Comparison of ENCODE assay signal across 11 mouse cellular contexts in genomic region chr13:59741697-59742096, GRCm38 (mm10). TPM values are rescaled to one million over a fixed set of nuclear protein-coding genes. Genes with fewer than 3 reads are reported as not detected.
DNase-seq lines count a peak whose midpoint lies in the region; ATAC-seq lines count a peak whose summit lies in the region.
"Had no signal": no experiment of that assay in that cellular context is flagged by ENCODE, and none has a peak within 500 bp of the region (broad histone marks: within the 10 kb centered on the region; RNA-seq: fewer than 3 reads in every experiment).

No protein-coding gene starts in this region.

- DNase-seq in embryo, embryonic 10.5 days (ENCODE audit: low spot score): peak; percentile 13
- DNase-seq in embryo, embryonic 9.5 days (ENCODE audit: extremely low spot score): no peak
- DNase-seq in layer of hippocampus, adult 11-12 months (ENCODE audit: low spot score): peak; percentile 31
- no peak for DNase-seq in layer of hippocampus, postnatal 14 days (ENCODE audit: low spot score in 2 of 2)
- peak; percentile 59 for DNase-seq in MEL-GATA-1-ER (ENCODE audit: extremely low read depth, low read depth)
- peak; percentile 31 for DNase-seq in lung, postnatal 36 days
- DNase-seq in yolk sac, embryonic 10.5 days (ENCODE audit: low spot score): no peak
- DNase-seq in hindbrain, embryonic 14.5 days (ENCODE audit: low spot score): no peak

- no peak overlapping the region for H3K4me3 ChIP-seq in hindbrain, embryonic 14.5 days (replicated peaks; ENCODE audit: low read length)
- H3K4me3 ChIP-seq: embryonic facial prominence, embryonic 13.5 days; hindbrain, embryonic 13.5 days had no signal

- H3K4me1 ChIP-seq in hindbrain, embryonic 14.5 days (replicated peaks; ENCODE audit: control insufficient read depth, insufficient read depth, low read length): no peaks in the 10 kb centered on the region
- H3K4me1 ChIP-seq: embryonic facial prominence, embryonic 13.5 days; hindbrain, embryonic 13.5 days had no signal

- H3K27ac ChIP-seq in hindbrain, embryonic 14.5 days: no peak overlapping the region
- H3K27ac ChIP-seq: embryonic facial prominence, embryonic 13.5 days; hindbrain, embryonic 13.5 days had no signal

- ATAC-seq in hindbrain, embryonic 14.5 days (ENCODE audit: low FRiP score): no peak

- no peak overlapping the region for H3K9ac ChIP-seq in hindbrain, embryonic 14.5 days
- H3K9ac ChIP-seq: embryonic facial prominence, embryonic 13.5 days; hindbrain, embryonic 13.5 days had no signal

- H3K27me3 ChIP-seq in hindbrain, embryonic 14.5 days (ENCODE audit: control insufficient read depth, insufficient read depth, low read length): no peaks in the 10 kb centered on the region
- H3K27me3 ChIP-seq: embryonic facial prominence, embryonic 13.5 days; hindbrain, embryonic 13.5 days had no signal

- no peaks in the 10 kb centered on the region for H3K9me3 ChIP-seq in hindbrain, embryonic 14.5 days (ENCODE audit: control insufficient read depth, low read length)
- H3K9me3 ChIP-seq: embryonic facial prominence, embryonic 13.5 days; hindbrain, embryonic 13.5 days had no signal

- H3K36me3 ChIP-seq in hindbrain, embryonic 14.5 days (replicated peaks; ENCODE audit: control insufficient read depth, insufficient read depth): no peaks in the 10 kb centered on the region
- H3K36me3 ChIP-seq: embryonic facial prominence, embryonic 13.5 days; hindbrain, embryonic 13.5 days had no signal

- no peak overlapping the region for H3K4me2 ChIP-seq in hindbrain, embryonic 14.5 days (replicated peaks)
- H3K4me2 ChIP-seq: embryonic facial prominence, embryonic 13.5 days; hindbrain, embryonic 13.5 days had no signal

- 82% methylated on average over 10 of the region's 10 CpGs for WGBS in hindbrain, embryonic 14.5 days

RNA-seq across cellular contexts. Expression of gene 1700014D04Rik, which starts 4.9 kb away (rescaled TPM):
- total RNA-seq in layer of hippocampus, postnatal 14 days (2021): 1 to 10 TPM in 1 of 2 experiments, under 1 TPM in 1; 0.88 to 1.0 TPM
- 0.11 and 0.93 TPM in 2 replicates for polyA plus RNA-seq in hindbrain, embryonic 14.5 days (2014; fragmentation: Nextera tagmentation; extraction: Ambion mirVana)
- polyA plus RNA-seq: embryonic facial prominence, embryonic 13.5 days; hindbrain, embryonic 13.5 days; limb, embryonic 11.5 days had no signal

RNA-seq across cellular contexts. Expression of gene Spata31d1d, which starts 10.1 kb away (rescaled TPM):
- total RNA-seq in layer of hippocampus, postnatal 14 days (2021): not detected
- polyA plus RNA-seq in hindbrain, embryonic 14.5 days (2014; fragmentation: Nextera tagmentation; extraction: Ambion mirVana): 0.09 TPM in 1 of 2 replicates, not detected in the other
- polyA plus RNA-seq: embryonic facial prominence, embryonic 13.5 days; hindbrain, embryonic 13.5 days; limb, embryonic 11.5 days had no signal

RNA-seq across cellular contexts. Expression of gene Isca1, which starts 27.9 kb away (rescaled TPM):
- total RNA-seq in layer of hippocampus, postnatal 14 days (2021): 100 to 1,000 TPM; 123 to 129 TPM
- polyA plus RNA-seq in hindbrain, embryonic 14.5 days (2014; fragmentation: Nextera tagmentation; extraction: Ambion mirVana): 185 and 197 TPM in 2 replicates

RNA-seq across cellular contexts. Expression of gene Spata31d1b, which starts 29.6 kb away (rescaled TPM):
- total RNA-seq in layer of hippocampus, postnatal 14 days (2021): under 1 TPM in 1 of 2 experiments, not detected in 1; 0.18 TPM
- not detected in 2 replicates for polyA plus RNA-seq in hindbrain, embryonic 14.5 days (2014; fragmentation: Nextera tagmentation; extraction: Ambion mirVana)
- polyA plus RNA-seq: embryonic facial prominence, embryonic 13.5 days; hindbrain, embryonic 13.5 days; limb, embryonic 11.5 days had no signal

RNA-seq across cellular contexts. Expression of gene Spata31d1a, which starts 31.6 kb away (rescaled TPM):
- total RNA-seq in layer of hippocampus, postnatal 14 days (2021): under 1 TPM; 0.12 to 0.26 TPM
- 0.05 and 0.16 TPM in 2 replicates for polyA plus RNA-seq in hindbrain, embryonic 14.5 days (2014; fragmentation: Nextera tagmentation; extraction: Ambion mirVana)
- polyA plus RNA-seq: hindbrain, embryonic 13.5 days; limb, embryonic 11.5 days had no signal

Comparison
In these comparisons a context has a peak if more than half of its experiments do, and no peak if none do; other contexts are left out.
1. DNase-seq: peak in embryo, embryonic 10.5 days (single experiment), layer of hippocampus, adult 11-12 months (single experiment), MEL-GATA-1-ER (single experiment) and lung, postnatal 36 days (single experiment); none in embryo, embryonic 9.5 days (single experiment), layer of hippocampus, postnatal 14 days (0 of 2), yolk sac, embryonic 10.5 days (single experiment) and hindbrain, embryonic 14.5 days (single experiment).